Mouse (Mus musculus) hematopoietic stem cell, adult 5-6 weeks (primary cell): ENCODE measurements at regions not wholly inside any gene's neighbourhood (a gene's known extent, or its start where the extent isn't known, plus 50 kb on each side); places are given as distances from the start of the nearest gene placed in this dataset.

ENCODE experiments used
- ATAC-seq, 2 experiments: fragments of 125-278 bp in 1 of 2; replicated peaks in 1 of 2; 2 replicates each; pipeline ENCODE4 v1.8.0; 2016 to 2017; ENCODE audit warnings: inconsistent platforms in 2 of 2, mild to moderate bottlenecking in 2 of 2, moderate number of reproducible peaks in 2 of 2, low read depth in 1 of 2, moderate TSS enrichment in 1 of 2; ENCODE audit not compliant: low FRiP score in 2 of 2, poor library complexity in 2 of 2, severe bottlenecking in 2 of 2, insufficient read depth in 1 of 2, low TSS enrichment in 1 of 2

DNA sequence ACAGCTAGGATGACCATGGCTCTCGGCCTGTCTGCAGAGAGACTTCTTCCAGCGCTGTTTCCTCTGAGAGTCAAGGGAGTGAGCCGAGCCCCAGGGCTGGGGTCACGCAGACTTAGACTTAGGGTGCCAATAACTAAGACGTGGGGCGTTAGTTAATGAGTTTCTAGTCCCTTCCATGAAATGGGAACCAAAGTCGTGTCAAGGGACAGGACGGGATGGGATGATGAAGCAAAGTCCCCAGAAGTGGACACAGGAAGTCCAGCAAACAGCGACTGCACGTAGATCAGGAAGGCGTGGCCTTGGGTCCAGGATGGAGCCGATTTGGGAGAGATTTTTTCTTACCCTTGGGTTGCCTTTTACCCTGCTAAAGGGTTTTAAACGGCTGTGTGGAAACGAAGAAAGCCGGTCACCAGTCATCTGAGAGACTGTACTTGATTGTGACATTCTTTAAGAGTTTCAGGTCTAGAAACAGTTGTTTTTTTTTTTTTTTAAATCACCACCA is 112.5 kb upstream of the Egln3 start:
- no peak for ATAC-seq

DNA sequence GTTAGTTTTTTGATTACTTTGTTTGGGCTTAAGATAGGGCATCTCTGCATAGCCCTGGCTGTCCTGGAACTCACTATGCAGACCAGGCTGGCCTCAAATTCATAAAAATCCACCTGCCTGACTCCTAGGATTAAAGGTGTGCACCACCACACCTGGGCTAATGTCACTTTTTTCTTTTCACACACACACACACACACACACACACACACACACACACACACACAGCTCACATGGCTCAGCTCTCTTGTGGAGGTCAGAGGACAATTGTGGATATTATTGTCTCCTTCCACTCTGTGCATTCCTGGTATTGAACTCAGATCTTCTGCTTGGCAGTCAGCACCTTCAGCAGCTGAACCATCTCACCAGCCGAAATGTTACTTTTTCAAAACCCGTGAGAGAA is 110.5 kb upstream of the Egln3 start:
- ATAC-seq = no peak

DNA sequence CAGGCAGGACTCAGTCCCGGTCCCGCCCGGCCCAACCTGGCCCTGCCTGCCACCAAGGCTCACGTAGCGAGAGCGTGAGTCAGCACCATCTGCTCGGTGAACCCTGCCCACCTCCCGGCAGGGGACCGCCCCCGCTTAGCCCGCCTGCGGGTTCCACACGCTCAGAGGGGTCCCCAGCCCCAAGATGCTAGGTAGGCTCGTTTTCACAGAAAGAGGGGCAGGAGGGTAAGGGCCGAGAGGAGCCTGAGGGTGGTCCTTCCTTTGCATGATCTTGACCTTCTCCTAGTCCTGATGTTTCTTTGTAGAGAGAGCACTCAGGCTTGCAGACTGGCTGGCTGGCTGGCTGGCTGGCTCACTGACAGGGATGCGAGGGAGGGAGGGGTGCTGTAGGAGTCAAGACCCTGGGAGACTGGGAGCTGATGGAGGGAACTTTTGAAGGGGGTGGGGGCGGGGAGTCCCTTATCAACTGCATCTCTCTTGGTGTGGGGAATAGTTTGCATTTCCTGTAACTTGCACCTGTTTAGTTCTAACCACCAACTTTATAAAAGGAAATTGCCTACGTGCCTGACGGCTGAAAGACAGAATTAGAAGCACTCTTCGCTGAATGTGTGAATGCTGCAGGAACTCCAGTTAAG is 109.7 kb upstream of the Egln3 start:
- ATAC-seq = peak; percentile 84 to 91

DNA sequence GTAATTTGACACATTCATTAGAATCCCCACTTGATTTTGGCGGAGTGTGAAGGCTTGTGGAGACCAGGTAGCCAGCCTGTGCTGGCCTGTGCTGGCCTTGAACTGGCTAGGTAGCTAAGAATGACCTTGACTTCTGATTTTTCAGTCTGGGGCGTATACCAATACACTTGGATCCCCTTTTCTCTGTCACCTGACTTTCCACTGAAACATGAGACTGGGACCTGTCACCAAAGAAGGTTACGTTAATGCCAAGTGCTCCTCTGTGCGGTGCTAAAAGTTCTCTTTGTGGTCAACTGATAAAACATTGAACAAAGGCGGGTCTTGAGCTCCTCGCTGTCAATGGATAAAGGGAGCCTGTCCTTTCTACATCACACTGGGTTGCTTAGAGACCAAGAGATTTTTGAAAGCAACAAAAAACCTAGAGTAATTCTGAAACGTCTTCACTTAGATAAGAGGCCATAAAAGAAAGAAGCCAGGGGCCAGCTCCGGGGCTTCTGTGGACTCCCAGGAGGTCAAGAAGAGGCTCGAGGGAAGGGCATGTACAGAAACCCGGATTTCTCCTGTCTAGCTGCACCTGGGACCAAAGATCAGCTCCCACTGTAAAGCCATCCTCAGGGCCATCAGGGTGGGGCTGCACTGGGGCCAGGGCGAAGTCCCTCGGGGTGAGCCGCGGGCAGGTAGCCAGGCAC is 109.0 kb upstream of the Egln3 start:
- ATAC-seq = no peak

DNA sequence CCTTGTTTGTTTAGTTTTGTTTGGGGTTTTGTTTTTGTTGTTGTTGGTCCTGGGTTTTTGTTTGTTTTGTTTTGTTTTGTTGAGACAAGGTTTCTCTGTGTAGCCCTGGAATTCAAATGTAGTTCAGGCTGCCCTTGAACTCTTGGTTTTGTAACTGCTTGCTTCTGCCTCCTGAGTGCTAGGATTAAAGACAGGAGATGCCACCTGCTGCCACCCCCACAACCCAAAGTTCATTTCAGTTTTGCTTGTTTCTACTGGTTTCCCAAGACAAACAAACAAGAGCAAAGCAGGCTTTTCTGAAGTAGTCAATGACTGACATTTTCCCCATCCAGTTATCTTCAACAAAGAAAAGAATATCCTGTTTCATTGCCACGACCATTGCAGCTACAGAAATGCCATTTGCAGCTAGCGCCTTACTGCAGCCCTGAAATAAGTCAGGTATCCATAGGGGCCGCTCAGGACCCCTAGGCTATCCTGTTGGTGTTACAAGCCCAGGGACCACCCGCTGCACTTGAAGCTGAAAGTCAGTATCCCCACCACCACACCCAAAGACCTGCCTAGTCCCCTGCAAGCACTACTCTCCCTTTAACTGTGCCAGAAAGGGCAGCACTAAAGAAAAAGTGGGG is 108.3 kb upstream of the Egln3 start:
- ATAC-seq = no peak

DNA sequence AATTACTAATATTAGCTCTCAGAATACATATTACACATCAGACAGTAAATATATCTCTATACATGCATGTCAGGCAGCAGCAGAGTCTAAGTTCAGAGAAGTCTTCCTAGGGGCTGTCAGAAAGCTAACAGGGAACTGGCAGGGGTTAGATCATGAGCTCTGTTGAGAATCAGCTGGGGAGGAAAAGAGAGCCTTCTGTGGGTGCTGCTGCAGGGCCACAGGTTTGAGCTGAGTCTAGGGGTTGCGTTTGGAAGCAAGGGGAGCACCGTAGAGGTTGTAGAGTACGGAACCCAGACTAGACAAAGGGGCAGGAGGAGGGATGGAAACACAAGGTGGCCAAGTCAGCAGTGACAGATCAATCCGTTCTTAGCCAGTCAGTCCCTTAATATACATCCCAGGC is 106.2 kb upstream of the Egln3 start:
- no peak for ATAC-seq

DNA sequence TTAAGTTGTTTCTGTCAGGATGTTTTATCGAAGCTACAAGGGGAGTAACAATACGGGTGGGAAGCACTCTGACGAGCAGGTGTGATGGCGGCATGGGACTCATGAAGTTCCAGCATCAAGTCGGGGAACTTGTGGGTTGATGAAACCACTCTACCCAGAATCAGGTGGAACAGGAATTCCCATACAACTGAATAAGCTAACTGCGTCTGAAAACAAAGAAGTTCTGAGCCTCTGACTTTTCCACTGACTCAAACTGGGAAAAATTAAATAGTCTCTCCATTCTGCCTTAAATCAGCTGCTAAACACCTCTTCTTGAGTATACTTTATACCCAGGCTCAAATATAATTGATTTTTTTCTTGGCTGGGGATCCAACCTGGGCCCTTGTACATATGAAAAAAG is 105.6 kb upstream of the Egln3 start:
- ATAC-seq = no peak

DNA sequence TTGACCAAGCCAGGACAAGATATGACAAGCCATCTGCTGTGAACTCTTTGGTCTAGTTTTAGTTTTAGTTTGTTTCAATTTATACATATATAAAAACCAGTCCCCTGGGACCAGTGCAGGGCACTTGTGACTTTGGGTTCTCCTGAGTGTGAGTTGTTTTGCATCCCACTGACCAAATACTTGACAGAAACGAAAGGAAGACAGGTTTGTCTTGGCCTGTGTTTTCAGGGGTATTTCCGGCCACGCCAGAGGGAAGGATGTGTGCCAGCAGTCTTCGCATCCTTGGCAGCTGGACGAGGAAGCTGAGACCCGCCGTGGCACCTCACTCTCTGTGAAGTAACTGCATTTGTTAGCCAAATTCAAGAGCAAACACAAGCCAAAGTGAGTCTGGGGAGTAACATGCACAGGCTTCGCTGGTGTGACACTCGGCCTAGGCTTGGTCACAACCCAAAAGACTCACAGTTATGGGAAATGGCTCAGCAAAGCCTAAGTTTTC is 101.5 kb upstream of the Egln3 start:
- ATAC-seq = no peak

DNA sequence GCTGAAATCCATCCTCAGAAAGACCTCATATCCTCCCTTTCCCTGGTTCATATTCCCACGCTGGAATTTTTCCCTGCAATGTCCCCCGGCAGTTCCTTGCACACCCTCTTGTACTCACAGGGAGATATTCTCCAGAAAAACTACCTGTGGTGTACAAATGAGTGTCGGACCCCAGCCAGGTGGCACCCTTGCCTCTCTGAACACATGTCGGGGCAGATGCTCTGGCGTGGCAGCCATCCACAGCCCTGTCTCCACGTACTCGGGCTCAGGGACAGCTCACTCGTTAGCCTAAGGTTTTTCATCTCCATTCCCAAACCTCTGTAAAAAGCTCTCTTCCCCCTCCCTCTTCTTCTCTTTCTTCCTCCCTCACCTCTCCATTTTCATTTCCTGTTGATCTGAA is 100.1 kb upstream of the Egln3 start:
- ATAC-seq = no peak

DNA sequence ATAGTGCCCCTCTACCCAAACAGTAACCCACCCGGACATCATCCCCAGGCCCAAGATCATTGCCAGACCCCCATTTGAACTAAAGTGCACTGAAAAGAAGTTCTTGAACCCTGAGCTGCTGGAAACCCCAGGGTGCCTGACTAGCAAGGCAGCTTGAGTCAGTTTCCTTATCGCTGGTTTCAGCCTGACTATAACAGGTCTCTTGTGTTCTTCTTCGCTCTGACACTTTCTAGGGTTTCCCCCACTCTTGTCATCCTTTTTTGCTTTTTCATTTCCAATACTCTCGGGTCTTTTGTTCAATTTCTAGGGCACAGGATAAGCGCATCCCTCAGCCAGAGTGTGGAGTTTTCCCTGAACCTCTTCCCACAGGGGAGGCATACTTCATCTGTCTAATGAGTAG is 95.8 kb upstream of the Egln3 start:
- ATAC-seq = no peak

DNA sequence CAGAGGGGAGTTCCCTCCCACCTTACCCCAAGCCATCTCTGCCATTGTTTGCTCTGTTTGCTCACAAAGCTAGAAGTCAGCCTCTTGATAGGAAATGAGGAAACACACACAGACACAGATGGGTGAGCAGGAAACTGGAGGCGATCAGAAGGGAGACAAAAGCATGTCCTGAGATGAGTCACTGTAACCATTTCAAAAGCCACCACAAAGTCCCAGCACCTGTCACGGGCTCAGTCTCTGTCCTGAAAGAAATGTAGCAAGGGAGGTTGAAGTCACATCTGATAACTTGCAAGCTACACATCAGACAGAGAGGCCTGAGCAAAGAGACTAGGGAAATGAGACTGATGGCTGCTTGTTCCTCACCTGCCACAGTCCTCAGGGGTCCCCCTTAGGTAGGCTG is 89.6 kb upstream of the Egln3 start:
- ATAC-seq = peak in 1 of 2 experiments; percentile 27; a peak in 1 of 4 replicates

DNA sequence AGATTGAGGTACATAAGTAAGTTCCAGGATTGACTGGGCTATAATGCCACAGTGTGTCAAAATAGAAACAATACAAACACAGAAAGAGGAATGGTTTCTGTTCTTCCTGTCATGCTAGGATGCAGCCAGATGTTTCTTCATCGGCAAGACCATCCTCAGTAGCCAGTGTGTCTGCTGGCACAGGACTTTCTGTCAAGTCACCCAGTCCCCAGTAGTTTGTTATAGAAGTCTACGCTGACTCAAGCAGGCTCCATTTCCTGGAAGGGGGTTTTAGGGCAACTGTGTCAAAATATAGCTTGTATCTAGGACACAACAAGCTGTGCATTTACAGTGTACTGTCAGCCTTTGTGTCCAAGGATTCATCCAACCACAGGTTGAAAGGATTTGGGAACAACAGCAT is 86.7 kb upstream of the Egln3 start:
- ATAC-seq = no peak

DNA sequence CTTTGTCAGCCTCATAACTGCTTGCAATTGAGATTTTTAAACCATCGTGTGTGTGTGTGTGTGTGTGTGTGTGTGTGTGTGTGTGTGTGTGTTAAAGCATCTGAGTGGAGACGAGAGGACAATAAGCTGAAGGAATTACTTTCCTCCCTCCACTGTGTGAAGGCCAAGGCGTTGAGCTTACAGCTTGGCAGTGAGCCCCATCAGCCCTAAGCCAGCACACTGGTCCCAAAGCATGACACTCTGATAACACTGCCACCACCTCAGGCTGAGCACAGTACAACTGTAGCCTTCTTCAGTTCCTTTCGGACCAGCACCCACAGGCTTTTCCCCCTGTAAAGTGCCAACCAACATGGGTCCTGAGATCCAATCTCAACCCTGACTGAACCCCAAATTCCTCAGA is 85.1 kb upstream of the Egln3 start:
- no peak for ATAC-seq

DNA sequence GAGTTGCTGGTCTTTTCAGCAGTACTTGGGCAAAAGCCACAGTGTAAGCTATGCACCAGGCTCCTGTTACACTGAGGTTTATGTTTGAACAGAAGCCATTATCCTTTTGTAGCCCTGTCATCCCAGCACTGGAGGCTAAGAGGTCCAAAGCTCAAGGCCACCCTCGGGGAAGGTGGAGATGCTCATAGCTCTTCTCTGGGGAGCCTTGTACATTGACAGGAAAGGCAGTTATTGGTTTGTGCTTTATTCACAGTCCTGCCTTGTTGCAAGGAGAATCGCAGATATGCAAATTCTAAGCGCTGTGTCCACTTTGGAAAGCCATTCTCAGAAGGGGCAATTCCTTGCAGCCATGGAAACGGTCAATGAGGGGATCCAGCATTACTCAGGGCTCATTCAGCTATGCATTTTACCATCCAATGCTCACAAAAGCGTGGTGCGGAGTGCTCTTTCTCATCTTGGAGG is 84.4 kb upstream of the Egln3 start:
- ATAC-seq = no peak

DNA sequence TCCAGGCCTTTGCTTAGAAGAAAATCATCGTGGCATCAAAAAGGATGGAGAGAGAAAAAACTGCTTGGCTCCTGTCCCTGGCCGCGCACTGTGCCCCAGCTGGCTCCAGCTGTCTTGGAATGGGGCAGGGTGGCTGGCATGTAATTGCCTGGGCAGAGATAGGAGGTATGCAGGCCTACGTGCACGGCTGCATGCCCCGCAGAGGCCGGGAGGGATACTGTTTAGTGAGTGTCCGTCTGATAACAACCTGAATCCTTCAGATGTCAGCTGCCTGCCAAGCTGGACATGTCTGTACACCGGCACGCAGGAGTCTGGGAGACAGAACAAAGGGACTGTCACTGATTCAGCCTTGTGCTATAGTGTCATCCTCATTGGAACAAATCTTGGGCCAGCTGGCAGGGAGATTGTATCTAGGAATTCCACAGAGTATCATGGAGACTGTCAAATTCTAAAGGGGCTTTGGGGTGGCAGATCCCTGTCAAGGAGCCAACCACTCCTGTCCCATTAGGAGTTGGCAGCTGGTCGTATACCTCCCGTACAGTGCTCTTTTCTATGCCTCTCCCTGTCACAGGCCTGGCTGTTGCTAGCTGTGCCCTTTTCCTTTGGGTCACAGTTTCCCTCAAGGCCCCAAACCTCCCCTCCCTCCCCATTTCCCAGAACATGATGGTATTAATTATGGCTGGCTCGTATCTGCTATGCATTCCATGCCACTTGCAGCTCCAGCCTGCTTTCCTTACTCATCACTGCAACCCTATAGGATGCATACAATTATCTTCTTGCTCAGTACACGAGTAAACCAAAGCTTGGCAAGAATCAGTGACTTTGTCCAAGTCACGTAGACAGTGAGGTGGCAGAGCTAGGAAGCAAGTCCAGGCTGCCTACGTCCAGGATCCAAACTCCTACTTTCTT is 83.5 kb upstream of the Egln3 start:
- no peak for ATAC-seq

DNA sequence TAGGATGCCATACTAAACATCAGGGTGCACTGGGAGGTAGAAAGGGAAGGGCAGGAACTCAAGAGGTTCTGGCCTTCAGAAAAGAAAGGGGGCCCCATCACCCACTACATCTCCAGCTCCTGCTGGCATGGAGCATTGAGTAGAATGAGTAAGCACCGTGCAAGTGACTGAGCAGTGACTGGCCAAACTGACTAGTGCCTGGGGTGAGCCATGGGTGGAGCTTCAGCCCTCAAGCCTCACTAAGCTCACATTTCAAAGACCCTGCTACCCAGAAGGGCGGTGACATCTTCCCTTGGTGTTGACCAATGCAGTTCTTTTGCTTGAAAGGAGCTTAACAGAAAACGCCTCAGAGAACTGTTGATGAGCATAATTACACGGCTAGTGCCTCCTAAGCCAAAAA is 80.0 kb upstream of the Egln3 start:
- ATAC-seq = peak; percentile 84 to 89

DNA sequence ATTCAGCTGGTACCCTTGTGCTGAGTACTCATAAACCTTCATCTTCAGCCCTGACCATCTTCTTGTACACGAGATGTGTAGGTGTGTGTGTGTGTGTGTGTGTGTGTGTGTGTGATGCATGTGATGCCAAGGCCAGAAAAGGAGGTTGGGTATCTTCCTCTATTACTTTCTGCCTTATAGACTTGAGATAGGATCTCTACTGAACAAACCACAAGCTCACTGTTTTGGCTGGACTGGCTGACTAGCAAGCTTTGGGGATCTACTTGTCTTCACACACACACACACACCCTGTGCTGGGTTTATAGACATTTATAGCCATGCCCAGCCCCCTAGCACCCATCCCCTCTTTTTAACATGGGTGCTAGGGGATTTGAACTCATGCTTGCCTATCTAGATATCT is 79.4 kb upstream of the Egln3 start:
- no peak for ATAC-seq
